Mouse (Mus musculus): Measurements from ENCODE around the gene Ikzf5. TPM values are rescaled to one million over a fixed set of nuclear protein-coding genes. Genes with fewer than 3 reads are reported as not detected.
A peak's percentile ranks its signal among the peaks of the same experiment; 100 is the strongest.

Gene Ikzf5
- polyA plus RNA-seq, 1 experiment from 2014 or later = 15.4 TPM

DNA sequence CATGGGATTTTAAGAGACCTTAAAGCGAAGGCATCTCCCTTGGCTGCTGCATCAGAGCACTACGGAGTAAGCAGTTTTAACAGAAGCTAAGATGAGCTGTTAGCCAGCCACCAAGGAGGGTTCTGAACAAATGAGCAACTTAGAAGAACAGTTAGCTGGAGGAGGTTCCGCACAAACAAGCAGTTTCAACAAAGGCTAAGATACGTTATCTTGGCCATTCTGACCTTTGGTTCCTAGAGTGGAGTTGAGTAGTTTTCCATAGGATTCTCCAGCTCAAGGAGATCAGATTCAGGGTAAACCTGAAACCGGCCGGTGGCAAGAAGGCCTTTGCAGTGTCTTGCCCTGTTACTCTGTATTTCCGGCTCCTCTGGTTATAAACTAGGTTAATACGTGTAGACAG, 46.2 kb downstream of the Ikzf5 start:
- WGBS = 95% methylated on average over 8 of the region's 8 CpGs

GRCm38 (mm10) chr7:131362615-131363300, 47.6 kb downstream of the Ikzf5 start, which contains the start of gene 2310057M21Rik:
TSS of gene 2310057M21Rik (minus strand) at chr7:131362759.
- peaks cover 6% of the 10 kb centered on the region; the same call in 1 of the 2 replicates for H3K36me3 ChIP-seq (ENCODE audit: control insufficient read depth, insufficient read depth, low read length)
- H3K9me3 ChIP-seq (ENCODE audit: control insufficient read depth, low read length) = no peaks in the 10 kb centered on the region
- ATAC-seq (ENCODE audit: low read depth) = peak; percentile 96
- H3K9ac ChIP-seq (replicated peaks; ENCODE audit: low read depth, low read length) = peak within 1 kb of the TSS; percentile 89
- H3K4me3 ChIP-seq (ENCODE audit: low read depth, low read length) = peak within 1 kb of the TSS; percentile 90
- whole genome bisulfite sequencing = under 1% methylated on average over 55 of the region's 55 CpGs
- peak within 1 kb of the TSS; percentile 81 for H3K4me2 ChIP-seq (ENCODE audit: low read depth, low read length)
- H3K27ac ChIP-seq (ENCODE audit: low read depth, low read length) = peak within 1 kb of the TSS; percentile 83
- H3K27me3 ChIP-seq (ENCODE audit: control insufficient read depth, insufficient read depth, low read length) = no peaks in the 10 kb centered on the region; the same call in 1 of the 2 replicates
- peaks cover 10% of the 10 kb centered on the region; the same call in 1 of the 2 replicates for H3K4me1 ChIP-seq (ENCODE audit: control insufficient read depth, insufficient read depth, low read length)

More for the DNA sequence above, 46.2 kb downstream of the Ikzf5 start:
- H3K4me3 ChIP-seq (ENCODE audit: low read depth, low read length) = no peak overlapping the region
- H3K27me3 ChIP-seq (ENCODE audit: control insufficient read depth, insufficient read depth, low read length) = no peaks in the 10 kb centered on the region; the same call in 1 of the 2 replicates
- ATAC-seq (ENCODE audit: low read depth) = no peak
- H3K9ac ChIP-seq (replicated peaks; ENCODE audit: low read depth, low read length) = no peak overlapping the region
- peaks cover 10% of the 10 kb centered on the region; the same call in 1 of the 2 replicates for H3K4me1 ChIP-seq (ENCODE audit: control insufficient read depth, insufficient read depth, low read length)
- no peaks in the 10 kb centered on the region for H3K36me3 ChIP-seq (ENCODE audit: control insufficient read depth, insufficient read depth, low read length)
- no peaks in the 10 kb centered on the region for H3K9me3 ChIP-seq (ENCODE audit: control insufficient read depth, low read length)
- H3K27ac ChIP-seq (ENCODE audit: low read depth, low read length) = no peak overlapping the region
- no peak overlapping the region for H3K4me2 ChIP-seq (ENCODE audit: low read depth, low read length)

DNA sequence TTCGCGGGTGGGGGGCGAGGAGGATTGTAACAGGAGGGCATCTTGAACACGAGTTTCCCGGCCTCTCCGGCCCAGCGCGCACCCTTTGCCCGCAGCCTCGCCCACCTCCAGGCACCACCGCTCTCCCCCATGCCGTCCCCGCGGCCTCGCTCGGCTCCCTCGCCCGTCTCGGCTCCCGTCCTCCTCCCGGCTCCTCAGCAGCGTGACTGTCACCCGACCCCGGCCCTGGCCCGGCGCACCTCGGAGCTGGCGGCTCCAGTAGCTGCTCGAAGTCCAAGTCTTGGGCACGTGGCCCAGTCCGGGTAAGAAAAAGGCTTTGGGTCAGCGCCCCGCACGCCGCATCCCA, 48.1 kb downstream of the Ikzf5 start:
- H3K4me1 ChIP-seq (ENCODE audit: control insufficient read depth, insufficient read depth, low read length) = peaks cover 10% of the 10 kb centered on the region; the same call in 1 of the 2 replicates
- WGBS = under 1% methylated on average over 35 of the region's 35 CpGs
- peak; percentile 83 for ATAC-seq (ENCODE audit: low read depth)
- peak overlapping the region; percentile 90 for H3K4me3 ChIP-seq (ENCODE audit: low read depth, low read length)
- no peaks in the 10 kb centered on the region; the same call in 1 of the 2 replicates for H3K27me3 ChIP-seq (ENCODE audit: control insufficient read depth, insufficient read depth, low read length)
- peak overlapping the region; percentile 89 for H3K9ac ChIP-seq (replicated peaks; ENCODE audit: low read depth, low read length)
- peak overlapping the region; percentile 81 for H3K4me2 ChIP-seq (ENCODE audit: low read depth, low read length)
- H3K9me3 ChIP-seq (ENCODE audit: control insufficient read depth, low read length) = no peaks in the 10 kb centered on the region
- peak overlapping the region; percentile 72 for H3K27ac ChIP-seq (ENCODE audit: low read depth, low read length)
- H3K36me3 ChIP-seq (ENCODE audit: control insufficient read depth, insufficient read depth, low read length) = peaks cover 9% of the 10 kb centered on the region

GRCm38 (mm10) chr7:131356105-131356504, 54.2 kb downstream of the Ikzf5 start:
- Histone ChIP-seq H3K27me3 (ENCODE audit: control insufficient read depth, insufficient read depth, low read length) (no peaks in the 10 kb centered on the region), H3K36me3 (ENCODE audit: control insufficient read depth, insufficient read depth, low read length) (peaks cover 28% of the 10 kb centered on the region), H3K9ac (replicated peaks; ENCODE audit: low read depth, low read length) (no peak overlapping the region), H3K4me1 (ENCODE audit: control insufficient read depth, insufficient read depth, low read length) (peaks cover 2% of the 10 kb centered on the region; the same call in 1 of the 2 replicates), H3K4me2 (ENCODE audit: low read depth, low read length) (no peak overlapping the region), H3K27ac (ENCODE audit: low read depth, low read length) (no peak overlapping the region), H3K4me3 (ENCODE audit: low read depth, low read length) (no peak overlapping the region), H3K9me3 (ENCODE audit: control insufficient read depth, low read length) (no peaks in the 10 kb centered on the region)
- no peak for ATAC-seq (ENCODE audit: low read depth)
- WGBS = 97% methylated on average over 13 of the region's 13 CpGs

GRCm38 (mm10) chr7:131345856-131346541, 64.3 kb downstream of the Ikzf5 start:
- Histone ChIP-seq H3K27ac (ENCODE audit: low read depth, low read length) (no peak overlapping the region), H3K4me1 (ENCODE audit: control insufficient read depth, insufficient read depth, low read length) (no peaks in the 10 kb centered on the region), H3K4me3 (ENCODE audit: low read depth, low read length) (no peak overlapping the region), H3K27me3 (ENCODE audit: control insufficient read depth, insufficient read depth, low read length) (no peaks in the 10 kb centered on the region), H3K9me3 (ENCODE audit: control insufficient read depth, low read length) (no peaks in the 10 kb centered on the region), H3K9ac (replicated peaks; ENCODE audit: low read depth, low read length) (no peak overlapping the region), H3K36me3 (ENCODE audit: control insufficient read depth, insufficient read depth, low read length) (peaks cover 30% of the 10 kb centered on the region), H3K4me2 (ENCODE audit: low read depth, low read length) (no peak overlapping the region)
- no peak for ATAC-seq (ENCODE audit: low read depth)
- 52% methylated on average over 7 of the region's 7 CpGs for WGBS

Other genes starting within 250 kb of the Ikzf5 start
- 0.05 TPM in 1 of 2 replicates, not detected in the other for gene 5430419D17Rik, start 236.1 kb downstream of the Ikzf5 start, polyA plus RNA-seq (2014; fragmentation: Nextera tagmentation; extraction: Ambion mirVana)
- not detected in 2 replicates for gene Cuzd1, start 88.2 kb downstream of the Ikzf5 start, polyA plus RNA-seq (2014; fragmentation: Nextera tagmentation; extraction: Ambion mirVana)
- not detected in 2 replicates for gene Fam24b, start 81.0 kb downstream of the Ikzf5 start, polyA plus RNA-seq (2014; fragmentation: Nextera tagmentation; extraction: Ambion mirVana)
- gene Fam24a, start 76.7 kb downstream of the Ikzf5 start, polyA plus RNA-seq (2014; fragmentation: Nextera tagmentation; extraction: Ambion mirVana) = not detected in 2 replicates
- 34.2 and 37.9 TPM in 2 replicates for gene 2310057M21Rik, start 47.8 kb downstream of the Ikzf5 start, polyA plus RNA-seq (2014; fragmentation: Nextera tagmentation; extraction: Ambion mirVana)
- gene Pstk, start 39.4 kb downstream of the Ikzf5 start, polyA plus RNA-seq (2014; fragmentation: Nextera tagmentation; extraction: Ambion mirVana) = 40.5 and 52.2 TPM in 2 replicates
- 95.7 and 98.4 TPM in 2 replicates for gene Acadsb, start 80 bp upstream of the Ikzf5 start, polyA plus RNA-seq (2014; fragmentation: Nextera tagmentation; extraction: Ambion mirVana)
- 0.55 and 0.84 TPM in 2 replicates for gene Hmx3, start 132.3 kb upstream of the Ikzf5 start, polyA plus RNA-seq (2014; fragmentation: Nextera tagmentation; extraction: Ambion mirVana)
- 0.92 and 1.0 TPM in 2 replicates for gene Hmx2, start 138.3 kb upstream of the Ikzf5 start, polyA plus RNA-seq (2014; fragmentation: Nextera tagmentation; extraction: Ambion mirVana)
- gene Bub3, start 149.7 kb upstream of the Ikzf5 start, polyA plus RNA-seq (2014; fragmentation: Nextera tagmentation; extraction: Ambion mirVana) = 139 and 143 TPM in 2 replicates